Mouse (Mus musculus) activated CD4-positive, CD25-positive, alpha-beta regulatory T cell, adult 4 months (primary cell): Measurements from ENCODE around the gene Olfr1086. TPM values are rescaled to one million over a fixed set of nuclear protein-coding genes. Genes with fewer than 3 reads are reported as not detected.
"Not testable (repeated sequence)": the region's sequence is repeated elsewhere in the genome, so short reads cannot be mapped to it uniquely, and the experiment has no call there.

Experiments
- ATAC-seq: one replicate; pipeline ENCODE4 v1.8.0; 2017
- polyA plus RNA-seq, 2 experiments: library from polyadenylated mRNA; unstranded; fragments of 100-300 nt; shearing (Covaris generic); gene quantifications; one replicate each; pipeline ENCODE4 v1.2.1; 2017

Gene Olfr1086
- not detected for polyA plus RNA-seq

- ATAC-seq: no peak
Measured at GRCm38 (mm10) chr2:86679992-86680391, at the start of gene Olfr1086. Gene Olfr1086 (minus strand): TSS chr2:86680092.

- no peak for ATAC-seq
Measured at GRCm38 (mm10) chr2:86698295-86698694, 18.4 kb upstream of the Olfr1086 start, which contains the start of gene Olfr1087. Gene Olfr1087 (minus strand): TSS chr2:86698395.

GRCm38 (mm10) chr2:86661919-86662318 is 18.0 kb downstream of the Olfr1086 start, which contains the start of gene Olfr1085:
Gene Olfr1085 (minus strand): TSS chr2:86662019.
- no peak for ATAC-seq

GRCm38 (mm10) chr2:86639625-86640024 is 40.3 kb downstream of the Olfr1086 start, which contains the start of gene Olfr1084:
Gene Olfr1084 (minus strand): TSS chr2:86639725.
- ATAC-seq: not testable (repeated sequence)

Other genes with a start within 250 kb of the Olfr1086 start
- not detected for gene Olfr1065, start 229.5 kb downstream of the Olfr1086 start, polyA plus RNA-seq
- gene Olfr1066, start 223.8 kb downstream of the Olfr1086 start, polyA plus RNA-seq: not detected
- not detected for gene Olfr228, start 192.7 kb downstream of the Olfr1086 start, polyA plus RNA-seq
- not detected for gene Olfr1076, start 171.6 kb downstream of the Olfr1086 start, polyA plus RNA-seq
- gene Olfr1079, start 137.6 kb downstream of the Olfr1086 start, polyA plus RNA-seq: not detected
- not detected for gene Olfr1080, start 121.9 kb downstream of the Olfr1086 start, polyA plus RNA-seq
- gene Olfr1082, start 81.1 kb downstream of the Olfr1086 start, polyA plus RNA-seq: not detected
- gene Olfr1084, start 40.4 kb downstream of the Olfr1086 start, polyA plus RNA-seq: not detected
- gene Olfr1085, start 18.1 kb downstream of the Olfr1086 start, polyA plus RNA-seq: not detected
- gene Olfr1087, start 18.3 kb upstream of the Olfr1086 start, polyA plus RNA-seq: not detected
- not detected for gene Olfr1089, start 53.6 kb upstream of the Olfr1086 start, polyA plus RNA-seq
- not detected for gene Olfr1090, start 78.9 kb upstream of the Olfr1086 start, polyA plus RNA-seq
- not detected for gene Olfr1093, start 102.4 kb upstream of the Olfr1086 start, polyA plus RNA-seq
- not detected for gene Olfr141, start 129.9 kb upstream of the Olfr1086 start, polyA plus RNA-seq
- gene Olfr1094, start 144.6 kb upstream of the Olfr1086 start, polyA plus RNA-seq: not detected
- not detected for gene Olfr1095, start 171.6 kb upstream of the Olfr1086 start, polyA plus RNA-seq
- not detected for gene Gm13723, start 194.7 kb upstream of the Olfr1086 start, polyA plus RNA-seq
- gene Olfr1097, start 212.1 kb upstream of the Olfr1086 start, polyA plus RNA-seq: not detected
- gene Olfr1098, start 244.5 kb upstream of the Olfr1086 start, polyA plus RNA-seq: not detected